Mouse (Mus musculus): ENCODE data around the gene Med13l.

GRCm38 (mm10) chr5:118563590-118563989 lies 3.1 kb downstream of the Med13l start:
- TF ChIP-seq CTCF (IDR thresholded peaks at IDR 0.05; ENCODE audit: extremely low read depth, insufficient read depth, insufficient read length, insufficient replicate concordance) (no peak), POLR2A (IDR thresholded peaks at IDR 0.05; ENCODE audit: low read depth, low read length) (no peak)

All from spleen, adult 2 months (tissue).